Mouse (Mus musculus): ENCODE data around the gene Pkd1. TPM values are rescaled to one million over a fixed set of nuclear protein-coding genes. Genes with fewer than 3 reads are reported as not detected.

Pkd1 gene
- polyA plus RNA-seq, 1 experiment from 2014 or later, result 12.9 TPM

DNA sequence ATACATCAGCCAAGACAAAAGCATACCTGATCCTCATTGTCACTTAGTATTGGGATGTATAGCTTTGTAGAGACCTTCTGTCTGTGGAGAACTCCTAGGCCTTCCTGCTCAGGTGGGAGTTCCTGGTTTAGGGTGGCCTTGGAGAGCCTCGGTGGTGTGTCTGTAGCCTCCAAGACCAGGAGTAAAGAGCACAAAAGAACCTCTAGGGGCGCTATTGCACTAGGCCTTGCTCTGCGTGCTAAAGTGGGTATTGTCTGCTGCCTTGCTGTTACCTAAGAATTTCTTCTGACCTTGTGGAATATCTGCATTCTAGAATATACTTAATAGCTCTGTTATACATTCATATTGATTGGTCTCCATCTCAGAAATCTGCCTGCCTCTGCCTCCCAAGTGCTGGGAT lies 9.3 kb upstream of the Pkd1 start:
- no peak overlapping the region for H3K4me3 ChIP-seq (ENCODE audit: low read depth, low read length)
- no peak overlapping the region for H3K27ac ChIP-seq (ENCODE audit: low read depth, low read length)
- H3K4me2 ChIP-seq (ENCODE audit: low read length), result no peak overlapping the region
- WGBS, result 3% methylated on average over 3 of the region's 3 CpGs
- H3K36me3 ChIP-seq (ENCODE audit: control insufficient read depth, insufficient read depth, low read length), result no peaks in the 10 kb centered on the region
- no peak overlapping the region for H3K9ac ChIP-seq (ENCODE audit: low read length)
- H3K9me3 ChIP-seq (replicated peaks; ENCODE audit: control insufficient read depth, low read length), result no peaks in the 10 kb centered on the region
- peaks cover 8% of the 10 kb centered on the region for H3K4me1 ChIP-seq (ENCODE audit: control insufficient read depth, insufficient read depth, low read length)
- ATAC-seq (no peak; the same call in 1 of the 2 replicates), DNase-seq (ENCODE audit: low spot score) (peak; percentile 71)
- H3K27me3 ChIP-seq (replicated peaks; ENCODE audit: control insufficient read depth, insufficient read depth, low read length), result no peaks in the 10 kb centered on the region

DNA sequence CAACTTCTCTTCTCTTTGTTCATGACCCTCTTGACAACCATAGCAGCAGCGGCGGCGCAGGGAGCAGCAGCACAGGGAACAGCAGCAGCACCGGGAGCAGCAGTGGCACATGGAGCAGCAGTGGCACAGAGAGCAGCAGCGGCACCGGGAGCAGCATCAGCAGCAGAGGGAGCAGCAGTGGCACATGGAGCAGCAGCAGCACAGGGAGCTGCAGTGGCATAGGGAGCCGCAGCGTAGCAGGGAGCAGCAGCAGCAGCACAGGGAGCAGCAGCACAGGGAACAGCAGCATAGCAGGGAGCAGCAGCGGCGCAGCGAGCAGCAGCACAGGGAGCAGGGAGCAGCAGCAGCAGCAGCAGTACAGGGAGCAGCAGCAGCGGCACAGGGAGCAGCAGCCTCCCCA lies 5.0 kb upstream of the Pkd1 start:
- H3K9me3 ChIP-seq (replicated peaks; ENCODE audit: control insufficient read depth, low read length), result no peaks in the 10 kb centered on the region
- no peaks in the 10 kb centered on the region for H3K36me3 ChIP-seq (ENCODE audit: control insufficient read depth, insufficient read depth, low read length)
- peaks cover 7% of the 10 kb centered on the region; the same call in 1 of the 2 replicates for H3K4me1 ChIP-seq (ENCODE audit: control insufficient read depth, insufficient read depth, low read length)
- H3K27ac ChIP-seq (ENCODE audit: low read depth, low read length), result no peak overlapping the region
- H3K4me3 ChIP-seq (ENCODE audit: low read depth, low read length), result no peak overlapping the region
- peak overlapping the region; percentile 28 for H3K4me2 ChIP-seq (ENCODE audit: low read length)
- peak; percentile 37 for DNase-seq (ENCODE audit: low spot score)
- WGBS, result 27% methylated on average over 12 of the region's 12 CpGs
- H3K27me3 ChIP-seq (replicated peaks; ENCODE audit: control insufficient read depth, insufficient read depth, low read length), result 0 out of 2 replicates have a peak, but pooled peaks cover 12% of the 10 kb centered on the region
- no peak for ATAC-seq
- no peak overlapping the region for H3K9ac ChIP-seq (ENCODE audit: low read length)

DNA sequence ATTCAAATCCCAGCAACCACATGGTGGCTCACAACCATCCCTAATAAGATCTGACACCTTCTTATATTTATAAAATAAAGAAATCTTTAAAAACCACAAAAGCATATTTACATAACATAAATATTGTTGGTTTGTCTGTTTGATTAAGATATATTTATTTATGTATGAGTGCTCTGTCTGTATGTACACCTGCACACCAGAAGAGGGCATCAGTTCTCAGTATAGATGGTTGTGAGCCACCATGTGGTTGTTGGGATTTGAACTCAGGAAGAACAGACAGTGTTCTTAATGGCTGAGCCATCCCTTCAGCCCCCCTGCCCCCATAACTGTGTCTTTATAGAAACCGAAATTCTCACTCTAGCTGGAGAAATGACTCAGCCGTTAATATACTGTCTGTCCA lies 4.4 kb upstream of the Pkd1 start:
- no peak overlapping the region for H3K4me3 ChIP-seq (ENCODE audit: low read depth, low read length)
- H3K27ac ChIP-seq (ENCODE audit: low read depth, low read length), result no peak overlapping the region
- no peaks in the 10 kb centered on the region for H3K9me3 ChIP-seq (replicated peaks; ENCODE audit: control insufficient read depth, low read length)
- no peak overlapping the region for H3K9ac ChIP-seq (ENCODE audit: low read length)
- 0 out of 2 replicates have a peak, but pooled peaks cover 12% of the 10 kb centered on the region for H3K27me3 ChIP-seq (replicated peaks; ENCODE audit: control insufficient read depth, insufficient read depth, low read length)
- no peaks in the 10 kb centered on the region for H3K36me3 ChIP-seq (ENCODE audit: control insufficient read depth, insufficient read depth, low read length)
- no peak overlapping the region for H3K4me2 ChIP-seq (ENCODE audit: low read length)
- 92% methylated on average over 2 of the region's 2 CpGs for WGBS
- H3K4me1 ChIP-seq (ENCODE audit: control insufficient read depth, insufficient read depth, low read length), result peaks cover 7% of the 10 kb centered on the region; the same call in 1 of the 2 replicates
- DNase-seq (ENCODE audit: low spot score), result no peak
- no peak for ATAC-seq

DNA sequence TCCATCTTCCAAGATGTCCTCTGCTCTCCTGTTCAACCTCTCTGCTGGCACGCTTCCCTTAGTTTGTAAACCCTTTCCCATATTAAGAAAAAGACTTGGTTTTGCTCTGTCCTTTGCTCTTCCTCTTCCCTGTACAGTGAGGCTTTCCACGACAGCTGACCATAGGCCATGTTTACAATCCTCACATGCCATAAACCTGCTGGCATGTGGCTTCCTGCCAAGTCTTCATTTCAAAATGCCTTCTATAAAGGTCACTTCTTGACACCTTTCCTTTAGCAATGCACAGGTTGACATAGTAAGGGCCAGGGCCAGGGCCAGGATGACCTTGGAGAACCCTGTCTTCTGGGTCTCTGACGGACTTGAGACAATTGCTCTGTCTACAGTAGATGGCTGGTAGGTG lies 3.4 kb upstream of the Pkd1 start:
- WGBS, result 82% methylated on average over 3 of the region's 3 CpGs
- H3K4me3 ChIP-seq (ENCODE audit: low read depth, low read length), result no peak overlapping the region
- no peak overlapping the region for H3K27ac ChIP-seq (ENCODE audit: low read depth, low read length)
- H3K4me2 ChIP-seq (ENCODE audit: low read length), result no peak overlapping the region
- DNase-seq (ENCODE audit: low spot score), result no peak
- no peak for ATAC-seq
- H3K4me1 ChIP-seq (ENCODE audit: control insufficient read depth, insufficient read depth, low read length), result peaks cover 11% of the 10 kb centered on the region; the same call in 1 of the 2 replicates
- no peaks in the 10 kb centered on the region for H3K36me3 ChIP-seq (ENCODE audit: control insufficient read depth, insufficient read depth, low read length)
- 0 out of 2 replicates have a peak, but pooled peaks cover 12% of the 10 kb centered on the region for H3K27me3 ChIP-seq (replicated peaks; ENCODE audit: control insufficient read depth, insufficient read depth, low read length)
- no peaks in the 10 kb centered on the region for H3K9me3 ChIP-seq (replicated peaks; ENCODE audit: control insufficient read depth, low read length)
- H3K9ac ChIP-seq (ENCODE audit: low read length), result no peak overlapping the region

DNA sequence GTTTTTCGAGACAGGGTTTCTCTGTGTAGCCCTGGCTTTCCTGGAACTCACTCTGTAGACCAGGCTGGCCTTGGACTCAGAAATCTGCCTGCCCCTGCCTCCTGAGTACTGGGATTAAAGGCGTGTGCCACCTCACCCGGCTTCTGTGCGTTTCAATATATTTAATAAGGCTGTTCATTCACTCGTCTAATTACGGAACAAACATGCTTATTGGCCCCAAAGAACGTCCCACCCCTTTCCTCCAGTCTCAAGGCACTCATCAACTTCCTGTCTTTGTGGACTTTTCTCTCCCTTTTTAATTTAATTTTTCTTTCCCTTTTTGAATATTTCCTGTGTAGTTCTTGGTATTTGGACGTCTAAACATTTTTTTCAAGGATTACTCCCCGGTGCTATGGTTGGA lies 1.2 kb upstream of the Pkd1 start:
- WGBS, result 17% methylated on average over 9 of the region's 9 CpGs
- H3K4me1 ChIP-seq (ENCODE audit: control insufficient read depth, insufficient read depth, low read length), result peaks cover 22% of the 10 kb centered on the region
- DNase-seq (ENCODE audit: low spot score), result no peak
- H3K4me3 ChIP-seq (ENCODE audit: low read depth, low read length), result no peak overlapping the region
- no peak overlapping the region for H3K9ac ChIP-seq (ENCODE audit: low read length)
- H3K27me3 ChIP-seq (replicated peaks; ENCODE audit: control insufficient read depth, insufficient read depth, low read length), result 0 out of 2 replicates have a peak, but pooled peaks cover 12% of the 10 kb centered on the region
- H3K9me3 ChIP-seq (replicated peaks; ENCODE audit: control insufficient read depth, low read length), result no peaks in the 10 kb centered on the region
- peak overlapping the region; percentile 62 for H3K4me2 ChIP-seq (ENCODE audit: low read length)
- no peak overlapping the region for H3K27ac ChIP-seq (ENCODE audit: low read depth, low read length)
- no peak for ATAC-seq
- no peaks in the 10 kb centered on the region for H3K36me3 ChIP-seq (ENCODE audit: control insufficient read depth, insufficient read depth, low read length)

DNA sequence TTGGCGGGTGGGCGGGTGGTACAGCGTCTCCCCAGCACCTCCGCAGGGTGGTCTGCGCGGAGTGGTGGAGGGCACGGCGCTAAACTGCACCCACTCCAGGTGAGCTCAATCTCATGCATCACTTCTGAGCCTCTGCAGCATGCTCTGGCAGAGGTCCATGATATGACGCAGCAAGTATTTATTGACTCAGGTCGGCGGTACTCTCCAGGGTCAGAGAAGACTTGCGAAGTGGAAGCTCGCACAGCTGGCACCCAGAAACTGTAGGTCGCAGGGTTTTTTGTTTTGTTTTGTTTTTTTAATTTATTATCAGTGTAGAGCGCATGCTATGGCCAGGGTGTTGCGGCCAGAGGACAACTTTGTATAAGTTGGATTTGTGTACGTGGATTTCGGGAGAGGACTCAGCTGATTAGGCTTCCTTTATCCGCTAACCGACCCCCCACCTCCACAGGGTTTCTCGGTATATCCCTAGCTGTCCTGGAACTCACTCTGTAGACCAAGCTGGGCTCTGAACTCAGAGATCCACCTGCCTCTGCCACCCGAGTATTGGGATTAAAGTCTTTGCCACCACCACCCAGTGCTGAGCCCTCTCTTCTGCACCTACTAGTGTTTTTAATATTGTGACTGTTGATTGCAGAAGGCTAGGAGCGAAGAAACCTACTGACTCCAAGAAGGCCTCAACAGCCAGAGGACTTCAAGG lies 565 bp upstream of the Pkd1 start:
- Histone ChIP-seq H3K36me3 (ENCODE audit: control insufficient read depth, insufficient read depth, low read length) (no peaks in the 10 kb centered on the region), H3K27me3 (replicated peaks; ENCODE audit: control insufficient read depth, insufficient read depth, low read length) (0 out of 2 replicates have a peak, but pooled peaks cover 12% of the 10 kb centered on the region), H3K4me3 (ENCODE audit: low read depth, low read length) (peak overlapping the region; percentile 63), H3K9me3 (replicated peaks; ENCODE audit: control insufficient read depth, low read length) (no peaks in the 10 kb centered on the region), H3K4me2 (ENCODE audit: low read length) (peak overlapping the region; percentile 62), H3K4me1 (ENCODE audit: control insufficient read depth, insufficient read depth, low read length) (peaks cover 22% of the 10 kb centered on the region), H3K27ac (ENCODE audit: low read depth, low read length) (no peak overlapping the region), H3K9ac (ENCODE audit: low read length) (peak overlapping the region; percentile 37; the same call in 1 of the 2 replicates)
- 4% methylated on average over 23 of the region's 23 CpGs for WGBS
- no peak for ATAC-seq
- peak; percentile 40 for DNase-seq (ENCODE audit: low spot score)

DNA sequence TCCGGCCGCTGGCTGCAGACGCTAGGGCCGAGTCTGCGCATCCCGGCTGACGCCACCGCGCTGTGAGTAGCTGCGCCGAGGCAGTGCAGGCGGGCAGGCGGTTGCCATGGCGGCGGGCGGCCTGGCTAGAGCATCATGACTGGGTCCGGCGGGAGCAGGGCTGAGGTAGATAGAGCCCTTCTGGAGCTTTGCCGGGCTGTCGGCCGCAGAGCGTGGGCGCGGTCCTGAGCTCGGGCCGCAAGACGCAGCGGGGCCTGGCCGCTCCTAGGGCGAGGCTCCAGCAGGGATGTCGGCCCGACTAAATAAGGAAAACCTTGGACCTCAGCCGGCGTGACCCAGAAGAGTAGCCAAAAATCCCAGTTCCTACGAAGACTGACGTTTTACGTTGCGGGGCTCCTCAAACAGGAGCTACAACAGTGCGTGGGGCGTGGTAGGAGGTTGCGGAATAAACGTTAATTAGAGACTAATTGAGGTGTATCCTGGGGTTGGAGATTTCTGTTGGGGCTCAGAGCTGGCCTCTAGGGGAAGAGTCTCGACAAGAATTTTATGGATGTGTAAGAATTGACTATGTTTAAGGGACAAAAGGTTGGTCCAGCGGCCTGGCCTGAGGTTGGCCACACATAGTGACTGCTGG lies 899 bp downstream of the Pkd1 start:
- peak overlapping the region; percentile 62 for H3K4me2 ChIP-seq (ENCODE audit: low read length)
- DNase-seq (ENCODE audit: low spot score), result peak; percentile 78
- H3K9ac ChIP-seq (ENCODE audit: low read length), result peak overlapping the region; percentile 94
- peak overlapping the region; percentile 63 for H3K4me3 ChIP-seq (ENCODE audit: low read depth, low read length)
- no peaks in the 10 kb centered on the region for H3K9me3 ChIP-seq (replicated peaks; ENCODE audit: control insufficient read depth, low read length)
- no peaks in the 10 kb centered on the region for H3K36me3 ChIP-seq (ENCODE audit: control insufficient read depth, insufficient read depth, low read length)
- H3K4me1 ChIP-seq (ENCODE audit: control insufficient read depth, insufficient read depth, low read length), result peaks cover 22% of the 10 kb centered on the region
- under 1% methylated on average over 40 of the region's 44 CpGs for WGBS
- ATAC-seq, result peak; percentile 82
- 0 out of 2 replicates have a peak, but pooled peaks cover 12% of the 10 kb centered on the region for H3K27me3 ChIP-seq (replicated peaks; ENCODE audit: control insufficient read depth, insufficient read depth, low read length)
- H3K27ac ChIP-seq (ENCODE audit: low read depth, low read length), result peak overlapping the region; percentile 88

DNA sequence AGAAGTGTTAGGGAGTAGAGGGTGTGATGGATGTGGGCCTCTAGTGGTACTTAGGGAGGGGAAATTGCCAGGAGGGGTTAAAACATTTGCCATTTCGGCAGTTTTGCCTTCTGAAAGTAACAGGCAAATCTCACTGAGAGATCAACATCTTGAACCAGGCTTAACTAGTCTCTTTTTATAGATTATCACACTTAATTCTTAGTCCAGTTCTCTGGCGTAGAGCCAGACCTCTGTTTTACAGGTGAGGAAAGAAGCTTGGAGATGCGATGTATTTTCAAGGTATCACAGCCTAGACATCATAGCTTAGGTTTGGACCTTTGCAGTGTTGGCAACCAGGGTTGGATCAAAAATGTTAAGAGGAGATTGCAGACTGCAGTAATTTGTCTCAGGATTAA lies 1.4 kb downstream of the Pkd1 start:
- Histone ChIP-seq H3K9me3 (replicated peaks; ENCODE audit: control insufficient read depth, low read length) (no peaks in the 10 kb centered on the region), H3K9ac (ENCODE audit: low read length) (peak overlapping the region; percentile 94), H3K36me3 (ENCODE audit: control insufficient read depth, insufficient read depth, low read length) (no peaks in the 10 kb centered on the region), H3K4me3 (ENCODE audit: low read depth, low read length) (peak overlapping the region; percentile 63), H3K27ac (ENCODE audit: low read depth, low read length) (no peak overlapping the region), H3K4me1 (ENCODE audit: control insufficient read depth, insufficient read depth, low read length) (peaks cover 22% of the 10 kb centered on the region), H3K4me2 (ENCODE audit: low read length) (peak overlapping the region; percentile 62), H3K27me3 (replicated peaks; ENCODE audit: control insufficient read depth, insufficient read depth, low read length) (0 out of 2 replicates have a peak, but pooled peaks cover 12% of the 10 kb centered on the region)
- WGBS, result 47% methylated on average over 3 of the region's 3 CpGs
- ATAC-seq (no peak), DNase-seq (ENCODE audit: low spot score) (no peak)

DNA sequence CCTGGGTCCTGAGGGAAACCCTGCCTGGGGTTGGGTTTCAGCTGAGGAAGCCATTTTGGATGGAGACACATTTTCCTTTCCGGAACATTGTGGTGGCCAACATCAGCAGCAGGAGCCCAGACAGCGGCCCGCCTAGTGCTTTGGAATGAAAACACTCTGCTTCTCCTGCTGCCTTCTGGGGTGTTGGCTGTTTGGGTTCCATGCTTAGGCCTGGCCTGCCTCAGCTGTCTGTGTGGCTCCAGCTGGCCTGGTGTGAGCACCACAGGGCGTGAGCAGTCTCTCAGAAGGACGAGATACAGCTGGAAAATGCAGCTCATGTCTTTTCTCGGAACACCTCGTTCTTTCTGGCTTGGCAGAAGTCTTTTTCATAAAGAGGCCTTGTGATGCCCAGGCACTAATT lies 7.5 kb downstream of the Pkd1 start:
- 92% methylated on average over 7 of the region's 7 CpGs for whole genome bisulfite sequencing
- Histone ChIP-seq H3K9me3 (replicated peaks; ENCODE audit: control insufficient read depth, low read length) (no peaks in the 10 kb centered on the region), H3K4me3 (ENCODE audit: low read depth, low read length) (no peak overlapping the region), H3K36me3 (ENCODE audit: control insufficient read depth, insufficient read depth, low read length) (no peaks in the 10 kb centered on the region), H3K9ac (ENCODE audit: low read length) (no peak overlapping the region), H3K27ac (ENCODE audit: low read depth, low read length) (no peak overlapping the region), H3K4me2 (ENCODE audit: low read length) (no peak overlapping the region), H3K4me1 (ENCODE audit: control insufficient read depth, insufficient read depth, low read length) (peaks cover 22% of the 10 kb centered on the region), H3K27me3 (replicated peaks; ENCODE audit: control insufficient read depth, insufficient read depth, low read length) (no peaks in the 10 kb centered on the region)
- DNase-seq (ENCODE audit: low spot score), result no peak
- no peak for ATAC-seq
